In genomic region chr13:13590048-13591011, GRCm38 (mm10) we compare ENCODE assay signal across 8 mouse cellular contexts. TPM values are rescaled to one million over a fixed set of nuclear protein-coding genes. Genes with fewer than 3 reads are reported as not detected.
DNase-seq lines count a peak whose midpoint lies in the region; ATAC-seq lines count a peak whose summit lies in the region.

Gene Lyst (plus strand): TSS chr13:13590397.

- no peaks in the 10 kb centered on the region for H3K36me3 ChIP-seq in hindbrain, embryonic 12.5 days

- H3K4me3 ChIP-seq in hindbrain, embryonic 12.5 days, result peak within 1 kb of the TSS; percentile 81

- peak within 1 kb of the TSS; percentile 83 for H3K27ac ChIP-seq in hindbrain, embryonic 12.5 days

- H3K9ac ChIP-seq in hindbrain, embryonic 12.5 days, result peak within 1 kb of the TSS; percentile 80

- peak; percentile 98 for DNase-seq in MN1 (ENCODE audit: low spot score)
- DNase-seq in cerebellum, adult 9-10 months, result peak; percentile 99
- peak; percentile 95 to 99 for DNase-seq in frontal cortex, adult 2 months (ENCODE audit: extremely low spot score in 1 of 2, low spot score in 1 of 2)
- peak; percentile 98 to 99 for DNase-seq in layer of hippocampus, postnatal 14 days (ENCODE audit: low spot score in 2 of 2)
- peak; percentile 99 for DNase-seq in lung, postnatal 14 days
- peak; percentile 95 for DNase-seq in retina, adult 2 months (ENCODE audit: low read depth, low spot score)
- peak; percentile 99 for DNase-seq in thymus, postnatal 36 days

- H3K9me3 ChIP-seq in hindbrain, embryonic 12.5 days (replicated peaks), result no peaks in the 10 kb centered on the region

- no peaks in the 10 kb centered on the region for H3K27me3 ChIP-seq in hindbrain, embryonic 12.5 days

- peak; percentile 99 for ATAC-seq in hindbrain, embryonic 12.5 days (ENCODE audit: low FRiP score)

- under 1% methylated on average over 87 of the region's 88 CpGs for WGBS in hindbrain, embryonic 12.5 days

- no peaks in the 10 kb centered on the region; the same call in 1 of the 2 replicates for H3K4me1 ChIP-seq in hindbrain, embryonic 12.5 days

- peak within 1 kb of the TSS; percentile 82 for H3K4me2 ChIP-seq in hindbrain, embryonic 12.5 days (replicated peaks)

RNA-seq across cellular contexts. Expression of gene Lyst, which starts in this region (rescaled TPM):
- 12.2 and 12.3 TPM in 2 replicates for polyA plus RNA-seq in frontal cortex, adult 2 months (2012; rRNA removed)
- polyA plus RNA-seq in hindbrain, embryonic 12.5 days (2016; fragmentation: Nextera tagmentation; extraction: Ambion mirVana), result 3.2 and 3.7 TPM in 2 replicates
- total RNA-seq in layer of hippocampus, postnatal 14 days (2021), result 10 to 100 TPM; 60.7 to 67.4 TPM

Comparison
In these comparisons a context has a peak if more than half of its experiments do, and no peak if none do; other contexts are left out.
1. Peak in every context shown above with its lines: DNase-seq, ATAC-seq, H3K4me3 ChIP-seq and H3K27ac ChIP-seq.